Mouse (Mus musculus) CH12.LX (cell line): ENCODE measurements around the gene Nudc. TPM values are rescaled to one million over a fixed set of nuclear protein-coding genes. Genes with fewer than 3 reads are reported as not detected.

Experiments
- DNase-seq: peaks from one replicate; pipeline ENCODE4 v3.0.0-alpha.2; 2013; ENCODE audit errors: extremely low read depth
- H3K27ac ChIP-seq: 2 replicates; pipeline ENCODE4 v1.5.1; 2012; ENCODE audit warnings: low read depth, mild to moderate bottlenecking, control low read depth, moderate library complexity; ENCODE audit not compliant: insufficient read depth
- H3K27me3 ChIP-seq: replicated peaks from 2 replicates; pipeline ENCODE3; 2012; ENCODE audit warnings: inconsistent platforms
- H3K36me3 ChIP-seq, 2 experiments: replicated peaks in 1 of 2; 2 replicates each; pipeline versions ENCODE3 to v1.6.1; 2012; ENCODE audit warnings: inconsistent platforms in 1 of 2, low read length in 1 of 2, mild to moderate bottlenecking in 1 of 2, mixed read lengths in 1 of 2, moderate library complexity in 1 of 2; ENCODE audit not compliant: control insufficient read depth in 1 of 2, insufficient read depth in 1 of 2
- H3K4me1 ChIP-seq, 2 experiments: 2 replicates each; pipeline ENCODE4 v1.6.1; 2012; ENCODE audit warnings: inconsistent platforms in 1 of 2, moderate library complexity in 1 of 2; ENCODE audit not compliant: insufficient read depth in 2 of 2, control insufficient read depth in 1 of 2
- H3K4me2 ChIP-seq: 2 replicates; pipeline ENCODE4 v1.6.1; 2012; ENCODE audit warnings: low read depth, mild to moderate bottlenecking, control low read depth; ENCODE audit not compliant: poor library complexity, insufficient read depth, severe bottlenecking
- H3K4me3 ChIP-seq, 3 experiments: fragments of 150-350 bp in 1 of 3; sonication (generic) in 1 of 3; replicated peaks in 1 of 3; 2 replicates each; pipeline versions ENCODE3 to v1.5.1; 2011 to 2012; ENCODE audit warnings: low read depth in 2 of 3, low read length in 2 of 3, mild to moderate bottlenecking in 2 of 3, moderate library complexity in 2 of 3, control low read depth in 1 of 3, improper control_type of control experiment in 1 of 3, inconsistent platforms in 1 of 3, mixed read lengths in 1 of 3; ENCODE audit not compliant: poor library complexity in 1 of 3
- H3K79me2 ChIP-seq: replicated peaks from 2 replicates; pipeline ENCODE4 v1.6.1; 2012; ENCODE audit warnings: mild to moderate bottlenecking, moderate library complexity; ENCODE audit not compliant: control insufficient read depth, poor library complexity, insufficient read depth, severe bottlenecking; ENCODE audit errors: extremely low read depth
- H3K9ac ChIP-seq: 2 replicates; pipeline ENCODE4 v1.6.1; 2012; ENCODE audit warnings: low read depth, mild to moderate bottlenecking, control low read depth, moderate library complexity; ENCODE audit not compliant: insufficient read depth
- H3K9me3 ChIP-seq: replicated peaks from 2 replicates; pipeline ENCODE3; 2012; ENCODE audit warnings: low read length, inconsistent platforms, mixed read lengths
- BHLHE40 ChIP-seq: IDR thresholded peaks from 2 replicates; pipeline ENCODE4 v1.6.1; 2011; ENCODE audit warnings: mild to moderate bottlenecking, low read depth, low read length, improper control_type of control experiment
- CHD1 ChIP-seq: IDR thresholded peaks from 2 replicates; pipeline ENCODE4 v1.6.1; 2012; ENCODE audit warnings: low read depth, low read length, improper control_type of control experiment, inconsistent platforms
- CHD2 ChIP-seq: IDR thresholded peaks from 2 replicates; pipeline ENCODE4 v1.6.1; 2011; ENCODE audit warnings: low read length, improper control_type of control experiment
- CTCF ChIP-seq, 2 experiments: IDR thresholded peaks in 1 of 2; conservative IDR thresholded peaks in 1 of 2; 2 replicates each; pipeline ENCODE4 v1.5.1; 2011 to 2012; ENCODE audit warnings: low read depth in 2 of 2, low read length in 2 of 2, improper control_type of control experiment in 1 of 2, inconsistent platforms in 1 of 2, mild to moderate bottlenecking in 1 of 2, moderate library complexity in 1 of 2
- E2F4 ChIP-seq: IDR thresholded peaks from 2 replicates; pipeline ENCODE4 v1.6.1; 2011; ENCODE audit warnings: low read depth, low read length, improper control_type of control experiment; ENCODE audit not compliant: insufficient replicate concordance
- EP300 ChIP-seq: IDR thresholded peaks from 2 replicates; pipeline ENCODE4 v1.6.1; 2011; ENCODE audit warnings: low read length, improper control_type of control experiment
- ETS1 ChIP-seq: conservative IDR thresholded peaks from 2 replicates; pipeline ENCODE4 v1.6.1; 2012; ENCODE audit warnings: low read depth, mild to moderate bottlenecking, inconsistent platforms, low read length, improper control_type of control experiment, moderate library complexity
- JUN ChIP-seq: IDR thresholded peaks from 2 replicates; pipeline ENCODE4 v1.6.1; 2011; ENCODE audit warnings: low read depth, mild to moderate bottlenecking, low read length, improper control_type of control experiment, moderate library complexity; ENCODE audit not compliant: insufficient read depth
- JUND ChIP-seq: conservative IDR thresholded peaks from 2 replicates; pipeline ENCODE4 v1.6.1; 2011; ENCODE audit warnings: low read depth, low read length, improper control_type of control experiment
- KAT2A ChIP-seq: IDR thresholded peaks from 2 replicates; pipeline ENCODE4 v1.6.1; 2012; ENCODE audit warnings: low read length, improper control_type of control experiment, inconsistent platforms; ENCODE audit not compliant: insufficient replicate concordance
- MAX ChIP-seq: IDR thresholded peaks from 2 replicates; pipeline ENCODE4 v1.6.1; 2011; ENCODE audit warnings: low read length, improper control_type of control experiment
- MAZ ChIP-seq: IDR thresholded peaks from 2 replicates; pipeline ENCODE4 v1.6.1; 2012; ENCODE audit warnings: low read depth, mild to moderate bottlenecking, inconsistent platforms, low read length, improper control_type of control experiment, moderate library complexity
- MEF2A ChIP-seq: IDR thresholded peaks from 2 replicates; pipeline ENCODE4 v1.6.1; 2014; ENCODE audit warnings: low read depth, mild to moderate bottlenecking, inconsistent platforms, low read length, improper control_type of control experiment, borderline replicate concordance
- MYC ChIP-seq: IDR thresholded peaks from 2 replicates; pipeline ENCODE4 v1.6.1; 2011; ENCODE audit warnings: low read depth, mild to moderate bottlenecking, improper control_type of control experiment, low read length
- NRF1 ChIP-seq: IDR thresholded peaks from 2 replicates; pipeline ENCODE4 v1.6.1; 2014; ENCODE audit warnings: low read depth, mild to moderate bottlenecking, inconsistent platforms, low read length, improper control_type of control experiment, moderate library complexity
- RAD21 ChIP-seq: IDR thresholded peaks from 2 replicates; pipeline ENCODE4 v1.6.1; 2011; ENCODE audit warnings: low read depth, mild to moderate bottlenecking, low read length, improper control_type of control experiment, moderate library complexity
- RCOR1 ChIP-seq: conservative IDR thresholded peaks from 2 replicates; pipeline ENCODE4 v1.6.1; 2012; ENCODE audit warnings: low read depth, mild to moderate bottlenecking, inconsistent platforms, low read length, improper control_type of control experiment
- TBP ChIP-seq: conservative IDR thresholded peaks from 2 replicates; pipeline ENCODE4 v1.6.1; 2011; ENCODE audit warnings: low read depth, low read length, improper control_type of control experiment
- TCF12 ChIP-seq: IDR thresholded peaks from 2 replicates; pipeline ENCODE4 v1.6.1; 2014; ENCODE audit warnings: low read depth, mild to moderate bottlenecking, inconsistent platforms, low read length, improper control_type of control experiment
- UBTF ChIP-seq: IDR thresholded peaks from 2 replicates; pipeline ENCODE4 v1.6.1; 2012; ENCODE audit warnings: low read depth, mild to moderate bottlenecking, inconsistent platforms, low read length, improper control_type of control experiment, moderate library complexity
- USF2 ChIP-seq: conservative IDR thresholded peaks from 2 replicates; pipeline ENCODE4 v1.6.1; 2011; ENCODE audit warnings: low read depth, low read length, improper control_type of control experiment
- ZC3H11A ChIP-seq: IDR thresholded peaks from 2 replicates; pipeline ENCODE4 v1.6.1; 2012; ENCODE audit warnings: low read depth, mild to moderate bottlenecking, inconsistent platforms, low read length, improper control_type of control experiment
- dilution Hi-C: fragments of 300-500 bp; cut with MboI; formaldehyde crosslinking; loops from 2 replicates; pipeline ENCODE4 v1.14.3; 2020; ENCODE audit warnings: low sequenced_read_pairs; ENCODE audit not compliant: extremely low pct_unique_long_range_greater_than_20kb, extremely low pct_ligation_motif_present
- in situ Hi-C: fragments of 300-500 bp; cut with MboI; formaldehyde crosslinking; loops from 3 replicates; pipeline ENCODE4 v1.14.3; 2019; ENCODE audit warnings: low sequenced_read_pairs, low pct_ligation_motif_present, low pct_unique_long_range_greater_than_20kb, mixed read lengths
- polyA plus RNA-seq: library from polyadenylated mRNA; unstranded; fragments of >175 nt; gene quantifications from 2 replicates; pipeline ENCODE4 v1.2.1, GENCODE M21; 2012; ENCODE audit warnings: low read depth; ENCODE audit not compliant: insufficient read length
- total RNA-seq, 2 experiments: library from RNA; depleted of rRNA; stranded (reverse); fragments of 300-350 nt in 1 of 2; fragments of >200 nt in 1 of 2; gene quantifications; 2 replicates each; pipeline ENCODE4 v1.2.3; 2012 to 2014

Nudc gene
- total and polyA plus RNA-seq, 3 experiments = 199 to 718 (median 408) TPM

- no peak for DNase-seq
- in situ Hi-C loops = no loop called here
- H3K36me3 ChIP-seq = peaks cover 36 to 50% of the 10 kb centered on the region in 2 experiments
Measured at GRCm38 (mm10) chr4:133527788-133528187, 18.0 kb downstream of the Nudc start.

GRCm38 (mm10) chr4:133521502-133521901, 24.3 kb downstream of the Nudc start:
- no peak overlapping the region for H3K4me3 ChIP-seq
- H3K27me3 ChIP-seq = peaks cover 7% of the 10 kb centered on the region

More at GRCm38 (mm10) chr4:133527788-133528187, 18.0 kb downstream of the Nudc start:
- Histone ChIP-seq H3K79me2 (no peaks in the 10 kb centered on the region), H3K9ac (no peak overlapping the region), H3K27ac (no peak overlapping the region), H3K9me3 (peaks cover 12% of the 10 kb centered on the region), H3K4me2 (no peak overlapping the region), H3K27me3 (no peaks in the 10 kb centered on the region), H3K4me1 (no peaks in the 10 kb centered on the region), H3K4me3 (no peak overlapping the region)
- dilution Hi-C loops = no loop called here
- no peak for TF ChIP-seq USF2
- no peak for TF ChIP-seq UBTF
- TF ChIP-seq ZC3H11A = no peak
- TF ChIP-seq NRF1 = no peak
- TF ChIP-seq KAT2A = no peak
- TF ChIP-seq MEF2A = no peak
- TF ChIP-seq MAZ = no peak
- TF ChIP-seq JUN = no peak
- TF ChIP-seq TCF12 = no peak
- TF ChIP-seq TBP = no peak

More at GRCm38 (mm10) chr4:133521502-133521901, 24.3 kb downstream of the Nudc start:
- Histone ChIP-seq H3K4me1 (no peaks in the 10 kb centered on the region), H3K4me2 (no peak overlapping the region), H3K27ac (no peak overlapping the region), H3K9ac (no peak overlapping the region), H3K9me3 (no peaks in the 10 kb centered on the region), H3K79me2 (no peaks in the 10 kb centered on the region), H3K36me3 (no peaks in the 10 kb centered on the region)
- DNase-seq = no peak
- dilution Hi-C loops (no loop called here), in situ Hi-C loops (no loop called here)
- TF ChIP-seq UBTF (no peak), MAZ (no peak), MAX (no peak), JUN (no peak), EP300 (no peak), MEF2A (no peak), USF2 (no peak), CHD2 (no peak), CTCF (conservative IDR thresholded peaks at IDR 0.05 in 1 of 2, IDR thresholded peaks at IDR 0.05 in 1 of 2; ENCODE audit: low read depth in 2 of 2, low read length in 2 of 2) (no peak), JUND (no peak), ETS1 (no peak), RCOR1 (no peak), MYC (no peak), TCF12 (no peak), RAD21 (no peak), CHD1 (no peak), BHLHE40 (no peak), E2F4 (no peak)
